Mouse (Mus musculus) liver, embryonic 13.5 days (tissue): ENCODE data around the gene Dlg2. TPM values are rescaled to one million over a fixed set of nuclear protein-coding genes. Genes with fewer than 3 reads are reported as not detected.

Source experiments
- ATAC-seq: fragments of 200-750 bp; cut with Nextera tagmentation; 2 replicates; pipeline ENCODE4 v1.8.0; 2017; ENCODE audit warnings: low read depth, mild to moderate bottlenecking, moderate number of reproducible peaks, moderate library complexity
- DNase-seq: peaks from one replicate; pipeline ENCODE4 v3.0.0; 2022
- H3K27ac ChIP-seq: fragments of 300-500 bp; sonication (generic); 2 replicates; pipeline ENCODE4 v1.5.1; 2015; ENCODE audit warnings: moderate library complexity, mild to moderate bottlenecking, inconsistent platforms
- H3K27me3 ChIP-seq: fragments of 300-500 bp; sonication (generic); 2 replicates; pipeline ENCODE4 v1.6.1; 2015; ENCODE audit warnings: mild to moderate bottlenecking, inconsistent platforms
- H3K36me3 ChIP-seq: fragments of 300-500 bp; sonication (generic); 2 replicates; pipeline ENCODE4 v1.6.1; 2015; ENCODE audit warnings: mild to moderate bottlenecking, inconsistent platforms
- H3K4me1 ChIP-seq: fragments of 300-500 bp; sonication (generic); replicated peaks from 2 replicates; pipeline ENCODE4 v1.6.1; 2015; ENCODE audit warnings: inconsistent platforms
- H3K4me2 ChIP-seq: fragments of 300-500 bp; sonication (generic); 2 replicates; pipeline ENCODE4 v1.6.1; 2015; ENCODE audit warnings: inconsistent platforms, mild to moderate bottlenecking, moderate library complexity
- H3K4me3 ChIP-seq: fragments of 300-500 bp; sonication (generic); replicated peaks from 2 replicates; pipeline ENCODE4 v1.5.1; 2015; ENCODE audit warnings: mild to moderate bottlenecking, inconsistent platforms
- H3K9ac ChIP-seq: fragments of 300-500 bp; sonication (generic); 2 replicates; pipeline ENCODE4 v1.6.1; 2015; ENCODE audit warnings: mild to moderate bottlenecking, inconsistent platforms
- H3K9me3 ChIP-seq: fragments of 300-500 bp; sonication (generic); replicated peaks from 2 replicates; pipeline ENCODE4 v1.6.1; 2016; ENCODE audit warnings: inconsistent platforms
- WGBS: fragments of 180-500 bp; shearing (Covaris S2); methylation state at CpG from one replicate; pipeline ENCODE4 v1.1.7; 2015; ENCODE audit not compliant: insufficient replicate concordance; 5-methylcytosine and 5-hydroxymethylcytosine counted together
- polyA plus RNA-seq: library from polyadenylated mRNA; unstranded; fragments of >200 nt; fragmentation: Nextera tagmentation; extraction: Ambion mirVana; gene quantifications from 2 replicates; pipeline ENCODE4 v1.2.1, GENCODE M21; 2015

Dlg2 gene
- polyA plus RNA-seq, 1 experiment from 2014 or later: 0.52 TPM

DNA sequence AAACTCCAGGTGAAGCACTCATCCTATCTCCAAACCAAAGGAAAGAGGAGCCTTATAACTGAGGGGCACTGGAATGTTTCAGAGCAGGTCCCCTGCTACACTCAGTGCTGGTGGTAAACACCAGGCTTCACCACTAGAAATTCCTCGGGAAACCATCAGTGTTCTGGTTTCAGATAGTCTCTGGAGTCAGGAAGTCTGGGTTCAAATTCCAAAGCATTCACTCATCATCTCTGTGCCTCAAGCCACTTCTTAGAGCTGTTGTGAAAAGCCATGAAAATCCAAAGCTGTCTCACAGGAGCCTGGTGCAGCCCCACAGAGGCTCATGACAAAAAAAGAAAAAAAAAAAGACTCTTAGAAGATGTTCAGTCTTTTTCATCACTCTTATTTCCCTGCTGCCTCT lies 1369.3 kb downstream of the Dlg2 start:
- DNase-seq (no peak), ATAC-seq (no peak)
- Histone ChIP-seq H3K4me3 (no peak overlapping the region), H3K9me3 (no peaks in the 10 kb centered on the region), H3K4me1 (no peaks in the 10 kb centered on the region), H3K9ac (no peak overlapping the region), H3K27ac (no peak overlapping the region), H3K4me2 (no peak overlapping the region), H3K36me3 (no peaks in the 10 kb centered on the region), H3K27me3 (no peaks in the 10 kb centered on the region)
- 15% methylated on average over 1 of the region's 1 CpGs for WGBS

DNA sequence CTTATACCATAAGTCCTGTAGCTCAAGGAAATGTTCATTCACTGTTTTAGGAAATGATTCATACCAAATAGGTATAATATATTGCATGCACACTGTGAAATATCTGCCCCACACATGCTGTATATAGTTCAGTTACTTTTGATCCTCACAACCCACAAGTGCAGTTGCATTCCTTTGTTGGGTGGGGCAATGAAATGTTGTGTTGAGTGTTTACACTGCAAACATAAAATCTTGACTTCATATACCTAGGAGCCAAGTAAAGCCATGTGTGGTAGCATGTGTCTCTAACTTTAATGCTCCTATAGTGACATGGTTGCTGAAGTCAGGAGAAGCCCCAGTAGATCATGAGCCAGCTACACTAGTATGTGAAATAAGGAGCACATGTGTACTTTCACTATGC lies 1372.9 kb downstream of the Dlg2 start:
- no peaks in the 10 kb centered on the region for H3K4me1 ChIP-seq
- no peak overlapping the region for H3K27ac ChIP-seq
- DNase-seq: no peak
- H3K4me2 ChIP-seq: no peak overlapping the region
- H3K4me3 ChIP-seq: no peak overlapping the region
- ATAC-seq: no peak
- no peaks in the 10 kb centered on the region for H3K36me3 ChIP-seq
- no peaks in the 10 kb centered on the region for H3K9me3 ChIP-seq
- no peaks in the 10 kb centered on the region for H3K27me3 ChIP-seq
- H3K9ac ChIP-seq: no peak overlapping the region

GRCm38 (mm10) chr7:91853653-91854052 lies 1377.2 kb downstream of the Dlg2 start:
- ATAC-seq (no peak), DNase-seq (no peak)
- H3K36me3 ChIP-seq: no peaks in the 10 kb centered on the region
- no peak overlapping the region for H3K27ac ChIP-seq
- H3K4me1 ChIP-seq: no peaks in the 10 kb centered on the region
- no peaks in the 10 kb centered on the region for H3K27me3 ChIP-seq
- H3K9me3 ChIP-seq: no peaks in the 10 kb centered on the region
- WGBS: 49% methylated on average over 4 of the region's 4 CpGs
- H3K9ac ChIP-seq: no peak overlapping the region
- H3K4me2 ChIP-seq: no peak overlapping the region
- no peak overlapping the region for H3K4me3 ChIP-seq

DNA sequence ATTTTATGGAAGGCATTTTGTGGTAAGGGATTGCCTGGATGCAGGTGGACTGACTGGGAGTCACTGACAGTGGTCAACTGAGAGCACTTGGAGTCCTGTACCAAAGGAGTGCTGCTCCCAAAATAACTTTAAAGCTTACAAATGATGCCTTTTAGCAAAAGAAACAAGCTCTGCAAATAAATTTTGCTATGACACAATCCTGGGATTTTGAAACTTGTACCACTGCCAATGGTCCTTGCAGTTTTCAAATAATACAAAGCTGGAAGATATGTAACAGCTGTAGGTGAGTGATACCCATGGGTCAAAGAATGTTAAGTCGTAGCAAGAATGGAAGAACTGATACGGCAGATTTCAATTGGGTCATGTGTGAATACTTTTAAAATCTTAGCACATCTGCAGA lies 1380.5 kb downstream of the Dlg2 start:
- H3K4me2 ChIP-seq: no peak overlapping the region
- 63% methylated on average over 2 of the region's 2 CpGs for WGBS
- no peak for DNase-seq
- no peaks in the 10 kb centered on the region for H3K27me3 ChIP-seq
- no peak overlapping the region for H3K27ac ChIP-seq
- no peaks in the 10 kb centered on the region for H3K36me3 ChIP-seq
- H3K4me3 ChIP-seq: no peak overlapping the region
- H3K9me3 ChIP-seq: no peaks in the 10 kb centered on the region
- no peaks in the 10 kb centered on the region for H3K4me1 ChIP-seq
- no peak overlapping the region for H3K9ac ChIP-seq
- no peak for ATAC-seq

GRCm38 (mm10) chr7:91862806-91863531 lies 1386.5 kb downstream of the Dlg2 start:
- H3K36me3 ChIP-seq: no peaks in the 10 kb centered on the region
- H3K4me1 ChIP-seq: no peaks in the 10 kb centered on the region
- H3K27me3 ChIP-seq: no peaks in the 10 kb centered on the region
- no peak overlapping the region for H3K27ac ChIP-seq
- H3K4me3 ChIP-seq: no peak overlapping the region
- WGBS: 61% methylated on average over 5 of the region's 5 CpGs
- no peak overlapping the region for H3K4me2 ChIP-seq
- no peaks in the 10 kb centered on the region for H3K9me3 ChIP-seq
- ATAC-seq: no peak
- H3K9ac ChIP-seq: no peak overlapping the region
- DNase-seq: no peak

DNA sequence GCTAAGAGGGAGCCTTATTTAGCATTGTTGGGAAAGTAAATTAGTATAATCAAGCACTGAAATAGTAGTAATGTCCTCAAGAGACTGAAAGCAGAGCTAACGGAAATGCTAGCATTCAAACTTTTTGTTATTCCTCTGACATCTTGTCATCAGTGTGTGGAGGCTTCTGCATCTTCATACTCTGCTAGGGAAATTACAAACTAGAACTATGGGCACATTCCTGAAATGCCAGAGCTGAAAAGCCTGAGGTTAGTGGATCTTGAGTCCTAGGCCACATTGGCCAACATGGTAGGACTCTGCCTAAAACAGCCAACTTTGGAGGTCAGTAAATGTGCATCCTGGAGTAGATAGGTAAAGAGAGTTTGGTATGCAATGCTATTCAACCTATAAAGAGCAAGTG lies 1392.4 kb downstream of the Dlg2 start:
- DNase-seq (no peak), ATAC-seq (no peak)
- Histone ChIP-seq H3K4me1 (no peaks in the 10 kb centered on the region), H3K27ac (no peak overlapping the region), H3K9ac (no peak overlapping the region), H3K36me3 (no peaks in the 10 kb centered on the region), H3K4me2 (no peak overlapping the region), H3K4me3 (no peak overlapping the region), H3K9me3 (no peaks in the 10 kb centered on the region), H3K27me3 (no peaks in the 10 kb centered on the region)
- WGBS: 69% methylated on average over 1 of the region's 1 CpGs

- Histone ChIP-seq H3K27ac (no peak overlapping the region), H3K9ac (no peak overlapping the region), H3K36me3 (no peaks in the 10 kb centered on the region), H3K4me2 (no peak overlapping the region), H3K9me3 (no peaks in the 10 kb centered on the region), H3K4me1 (no peaks in the 10 kb centered on the region), H3K27me3 (no peaks in the 10 kb centered on the region), H3K4me3 (no peak overlapping the region)
- DNase-seq (no peak), ATAC-seq (no peak)
- 37% methylated on average over 1 of the region's 1 CpGs for WGBS
Measured at GRCm38 (mm10) chr7:91876831-91877230, 1400.4 kb downstream of the Dlg2 start.

DNA sequence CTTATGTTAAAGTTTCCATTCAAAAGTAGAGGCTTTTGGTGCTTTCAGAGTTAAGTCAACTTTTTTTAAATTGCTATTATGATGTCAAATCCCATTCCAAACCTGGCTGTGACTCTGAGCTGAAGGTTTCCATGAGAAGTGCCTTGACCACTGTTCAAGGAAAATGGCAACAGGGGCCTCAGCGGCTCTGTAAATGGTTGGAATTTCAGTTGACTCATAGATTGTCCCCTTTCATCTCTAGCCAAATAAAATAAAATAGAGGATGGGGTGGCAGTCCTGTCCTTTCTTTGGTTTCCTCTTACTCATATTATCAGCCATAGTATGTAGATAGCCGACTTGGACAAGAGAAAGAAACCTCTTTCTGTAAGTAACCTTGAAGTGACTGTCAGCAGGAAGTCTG lies 1401.3 kb downstream of the Dlg2 start:
- no peaks in the 10 kb centered on the region for H3K36me3 ChIP-seq
- 49% methylated on average over 2 of the region's 2 CpGs for WGBS

DNA sequence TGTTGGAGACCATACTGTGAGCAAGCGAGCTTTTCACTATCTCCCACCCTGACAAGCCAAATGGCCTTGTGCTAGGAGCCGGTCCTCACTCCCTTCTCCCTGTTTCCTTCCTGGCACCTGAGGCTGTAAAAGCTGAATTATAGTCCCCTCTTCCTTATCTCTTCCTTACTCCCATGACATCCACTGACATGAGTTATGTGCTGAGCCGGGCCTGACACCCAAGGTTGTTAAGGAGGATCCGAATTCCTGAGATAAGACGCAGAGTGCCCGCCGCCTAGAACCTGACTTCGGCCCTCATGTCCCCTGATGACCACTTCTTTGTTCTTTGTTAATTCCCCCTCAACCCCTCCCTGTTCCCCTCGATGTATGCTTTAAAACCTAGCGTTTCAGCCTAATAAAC lies 1409.9 kb downstream of the Dlg2 start:
- Histone ChIP-seq H3K27ac (no peak overlapping the region), H3K4me3 (no peak overlapping the region), H3K36me3 (no peaks in the 10 kb centered on the region), H3K4me1 (no peaks in the 10 kb centered on the region), H3K9me3 (no peaks in the 10 kb centered on the region), H3K9ac (no peak overlapping the region), H3K27me3 (no peaks in the 10 kb centered on the region), H3K4me2 (no peak overlapping the region)
- 68% methylated on average over 10 of the region's 10 CpGs for WGBS
- ATAC-seq: no peak
- no peak for DNase-seq

More for the DNA sequence above, 1401.3 kb downstream of the Dlg2 start:
- H3K4me2 ChIP-seq: no peak overlapping the region
- DNase-seq (no peak), ATAC-seq (no peak)
- no peak overlapping the region for H3K27ac ChIP-seq
- no peaks in the 10 kb centered on the region for H3K9me3 ChIP-seq
- H3K4me1 ChIP-seq: no peaks in the 10 kb centered on the region
- H3K27me3 ChIP-seq: no peaks in the 10 kb centered on the region
- H3K4me3 ChIP-seq: no peak overlapping the region
- H3K9ac ChIP-seq: no peak overlapping the region

- 70% methylated on average over 8 of the region's 8 CpGs for WGBS
- no peaks in the 10 kb centered on the region for H3K36me3 ChIP-seq
- H3K4me3 ChIP-seq: no peak overlapping the region
- DNase-seq (no peak), ATAC-seq (no peak)
- no peak overlapping the region for H3K27ac ChIP-seq
- H3K27me3 ChIP-seq: no peaks in the 10 kb centered on the region
- H3K4me2 ChIP-seq: no peak overlapping the region
- no peak overlapping the region for H3K9ac ChIP-seq
- H3K4me1 ChIP-seq: no peaks in the 10 kb centered on the region
- H3K9me3 ChIP-seq: no peaks in the 10 kb centered on the region
Measured at GRCm38 (mm10) chr7:91893991-91894390, 1417.5 kb downstream of the Dlg2 start.

GRCm38 (mm10) chr7:91896935-91897334 lies 1420.5 kb downstream of the Dlg2 start:
- Histone ChIP-seq H3K27me3 (no peaks in the 10 kb centered on the region), H3K4me2 (no peak overlapping the region), H3K27ac (no peak overlapping the region), H3K36me3 (no peaks in the 10 kb centered on the region), H3K4me1 (no peaks in the 10 kb centered on the region), H3K9ac (no peak overlapping the region), H3K9me3 (no peaks in the 10 kb centered on the region), H3K4me3 (no peak overlapping the region)
- 51% methylated on average over 2 of the region's 2 CpGs for WGBS
- ATAC-seq: no peak
- no peak for DNase-seq

GRCm38 (mm10) chr7:91897509-91897908 lies 1421.0 kb downstream of the Dlg2 start:
- WGBS: 60% methylated on average over 2 of the region's 2 CpGs
- Histone ChIP-seq H3K4me2 (no peak overlapping the region), H3K4me3 (no peak overlapping the region), H3K9ac (no peak overlapping the region), H3K36me3 (no peaks in the 10 kb centered on the region), H3K27me3 (no peaks in the 10 kb centered on the region), H3K4me1 (no peaks in the 10 kb centered on the region), H3K9me3 (no peaks in the 10 kb centered on the region), H3K27ac (no peak overlapping the region)
- DNase-seq (no peak), ATAC-seq (no peak)
